Mouse (Mus musculus) spleen, adult 2 months (tissue): Measurements from ENCODE around the gene Gm9970.

Experiments
- CTCF ChIP-seq: fragments of 200-500 bp; IDR thresholded peaks from 2 replicates; pipeline ENCODE4 v1.5.1; 2011; ENCODE audit warnings: mild to moderate bottlenecking, inconsistent platforms; ENCODE audit not compliant: insufficient read depth, insufficient read length, insufficient replicate concordance; ENCODE audit errors: extremely low read depth
- POLR2A ChIP-seq: fragments of 200-500 bp; IDR thresholded peaks from 2 replicates; pipeline ENCODE4 v1.6.1; 2011; ENCODE audit warnings: low read depth, low read length, inconsistent platforms

- TF ChIP-seq CTCF (peak; percentile 59; the same call in 1 of the 2 replicates), POLR2A (peak; percentile 80)
These were observed 47.9 kb downstream of the Gm9970 start, which contains the start of the genes Snx17 and Eif2b4 for GRCm38 (mm10) chr5:31192939-31193630.
